Mouse (Mus musculus): Measurements from ENCODE around the gene Gm42715. TPM values are rescaled to one million over a fixed set of nuclear protein-coding genes. Genes with fewer than 3 reads are reported as not detected.

Gm42715 gene
- polyA plus RNA-seq, 2 experiments: 15.0 to 19.6 TPM

- H3K36me3 ChIP-seq (ENCODE audit: control insufficient read depth, insufficient read depth, low read length): peaks cover 65% of the 10 kb centered on the region
- no peak for TF ChIP-seq POLR2A (IDR thresholded peaks at IDR 0.05; ENCODE audit: borderline replicate concordance, extremely low read depth, insufficient read depth, insufficient read length)
- H3K27ac ChIP-seq (replicated peaks; ENCODE audit: low read depth, low read length): no peak overlapping the region
- no peak overlapping the region for H3K4me2 ChIP-seq (replicated peaks; ENCODE audit: low read depth, low read length, severe bottlenecking)
- no peak overlapping the region for H3K9ac ChIP-seq (ENCODE audit: low read depth, low read length, severe bottlenecking)
- peak; percentile 17 for DNase-seq (ENCODE audit: low spot score)
- 74% methylated on average over 6 of the region's 6 CpGs for WGBS
- no peaks in the 10 kb centered on the region for H3K9me3 ChIP-seq (ENCODE audit: control insufficient read depth, low read length)
- H3K27me3 ChIP-seq (ENCODE audit: control insufficient read depth, insufficient read depth, low read length): no peaks in the 10 kb centered on the region
- H3K4me3 ChIP-seq (replicated peaks; ENCODE audit: low read length): no peak overlapping the region
- no peaks in the 10 kb centered on the region for H3K4me1 ChIP-seq (ENCODE audit: control insufficient read depth, insufficient read depth, low read length)
- no peak for ATAC-seq (ENCODE audit: low FRiP score, low read depth)
These were observed 45.2 kb downstream of the Gm42715 start for GRCm38 (mm10) chr7:127564381-127565150.

- no peak for TF ChIP-seq POLR2A (IDR thresholded peaks at IDR 0.05; ENCODE audit: borderline replicate concordance, extremely low read depth, insufficient read depth, insufficient read length)
- Histone ChIP-seq H3K27me3 (ENCODE audit: control insufficient read depth, insufficient read depth, low read length) (no peaks in the 10 kb centered on the region), H3K4me3 (replicated peaks; ENCODE audit: low read length) (peak within 1 kb of the TSS; percentile 72), H3K27ac (replicated peaks; ENCODE audit: low read depth, low read length) (peak within 1 kb of the TSS; percentile 79), H3K36me3 (ENCODE audit: control insufficient read depth, insufficient read depth, low read length) (peaks cover 26% of the 10 kb centered on the region), H3K9me3 (ENCODE audit: control insufficient read depth, low read length) (no peaks in the 10 kb centered on the region), H3K4me2 (replicated peaks; ENCODE audit: low read depth, low read length, severe bottlenecking) (peak within 1 kb of the TSS; percentile 89), H3K4me1 (ENCODE audit: control insufficient read depth, insufficient read depth, low read length) (peaks cover 18% of the 10 kb centered on the region), H3K9ac (ENCODE audit: low read depth, low read length, severe bottlenecking) (peak within 1 kb of the TSS; percentile 78)
- ATAC-seq (ENCODE audit: low FRiP score, low read depth): peak; percentile 98
- peak; percentile 99 for DNase-seq (ENCODE audit: low spot score)
- under 1% methylated on average over 17 of the region's 17 CpGs for WGBS
These were observed 53.6 kb downstream of the Gm42715 start, which contains the start of gene Phkg2 for GRCm38 (mm10) chr7:127572895-127573471. Gene Phkg2, plus strand, starts transcription at chr7:127573340.

- Histone ChIP-seq H3K4me1 (ENCODE audit: control insufficient read depth, insufficient read depth, low read length) (peaks cover 18% of the 10 kb centered on the region), H3K36me3 (ENCODE audit: control insufficient read depth, insufficient read depth, low read length) (peaks cover 28% of the 10 kb centered on the region), H3K9me3 (ENCODE audit: control insufficient read depth, low read length) (no peaks in the 10 kb centered on the region), H3K4me2 (replicated peaks; ENCODE audit: low read depth, low read length, severe bottlenecking) (peak overlapping the region; percentile 89), H3K27me3 (ENCODE audit: control insufficient read depth, insufficient read depth, low read length) (no peaks in the 10 kb centered on the region), H3K27ac (replicated peaks; ENCODE audit: low read depth, low read length) (peak overlapping the region; percentile 55), H3K9ac (ENCODE audit: low read depth, low read length, severe bottlenecking) (peak overlapping the region; percentile 78), H3K4me3 (replicated peaks; ENCODE audit: low read length) (peak overlapping the region; percentile 72)
- DNase-seq (ENCODE audit: low spot score): no peak
- 2% methylated on average over 26 of the region's 28 CpGs for WGBS
- TF ChIP-seq POLR2A (IDR thresholded peaks at IDR 0.05; ENCODE audit: borderline replicate concordance, extremely low read depth, insufficient read depth, insufficient read length): no peak
- peak; percentile 63 for ATAC-seq (ENCODE audit: low FRiP score, low read depth)
These were observed 54.2 kb downstream of the Gm42715 start for GRCm38 (mm10) chr7:127573503-127574008.

GRCm38 (mm10) chr7:127574115-127574514 lies 54.7 kb downstream of the Gm42715 start:
- ATAC-seq (ENCODE audit: low FRiP score, low read depth) (no peak), DNase-seq (ENCODE audit: low spot score) (no peak)
- Histone ChIP-seq H3K9ac (ENCODE audit: low read depth, low read length, severe bottlenecking) (peak overlapping the region; percentile 78), H3K4me3 (replicated peaks; ENCODE audit: low read length) (peak overlapping the region; percentile 72), H3K4me2 (replicated peaks; ENCODE audit: low read depth, low read length, severe bottlenecking) (peak overlapping the region; percentile 89), H3K9me3 (ENCODE audit: control insufficient read depth, low read length) (no peaks in the 10 kb centered on the region), H3K36me3 (ENCODE audit: control insufficient read depth, insufficient read depth, low read length) (peaks cover 29% of the 10 kb centered on the region), H3K27me3 (ENCODE audit: control insufficient read depth, insufficient read depth, low read length) (no peaks in the 10 kb centered on the region), H3K27ac (replicated peaks; ENCODE audit: low read depth, low read length) (0 out of 2 replicates have a peak overlapping the region, but pooled peaks have one; percentile 55), H3K4me1 (ENCODE audit: control insufficient read depth, insufficient read depth, low read length) (peaks cover 18% of the 10 kb centered on the region)
- no peak for TF ChIP-seq POLR2A (IDR thresholded peaks at IDR 0.05; ENCODE audit: borderline replicate concordance, extremely low read depth, insufficient read depth, insufficient read length)
- 24% methylated on average over 7 of the region's 7 CpGs for WGBS

- no peak overlapping the region for H3K9ac ChIP-seq (ENCODE audit: low read depth, low read length, severe bottlenecking)
- WGBS: 91% methylated on average over 6 of the region's 6 CpGs
- TF ChIP-seq POLR2A (IDR thresholded peaks at IDR 0.05; ENCODE audit: borderline replicate concordance, extremely low read depth, insufficient read depth, insufficient read length): no peak
- no peak for DNase-seq (ENCODE audit: low spot score)
- H3K27ac ChIP-seq (replicated peaks; ENCODE audit: low read depth, low read length): no peak overlapping the region
- H3K4me1 ChIP-seq (ENCODE audit: control insufficient read depth, insufficient read depth, low read length): peaks cover 5% of the 10 kb centered on the region; the same call in 1 of the 2 replicates
- no peak overlapping the region for H3K4me2 ChIP-seq (replicated peaks; ENCODE audit: low read depth, low read length, severe bottlenecking)
- H3K36me3 ChIP-seq (ENCODE audit: control insufficient read depth, insufficient read depth, low read length): peaks cover 67% of the 10 kb centered on the region
- no peaks in the 10 kb centered on the region for H3K27me3 ChIP-seq (ENCODE audit: control insufficient read depth, insufficient read depth, low read length)
- no peak for ATAC-seq (ENCODE audit: low FRiP score, low read depth)
- no peaks in the 10 kb centered on the region for H3K9me3 ChIP-seq (ENCODE audit: control insufficient read depth, low read length)
- no peak overlapping the region for H3K4me3 ChIP-seq (replicated peaks; ENCODE audit: low read length)
These were observed 63.9 kb downstream of the Gm42715 start for GRCm38 (mm10) chr7:127583260-127583659.
